Mouse (Mus musculus): ENCODE measurements at regions not wholly inside any gene's neighbourhood (a gene's known extent, or its start where the extent isn't known, plus 50 kb on each side); places are given as distances from the start of the nearest gene placed in this dataset.

DNA sequence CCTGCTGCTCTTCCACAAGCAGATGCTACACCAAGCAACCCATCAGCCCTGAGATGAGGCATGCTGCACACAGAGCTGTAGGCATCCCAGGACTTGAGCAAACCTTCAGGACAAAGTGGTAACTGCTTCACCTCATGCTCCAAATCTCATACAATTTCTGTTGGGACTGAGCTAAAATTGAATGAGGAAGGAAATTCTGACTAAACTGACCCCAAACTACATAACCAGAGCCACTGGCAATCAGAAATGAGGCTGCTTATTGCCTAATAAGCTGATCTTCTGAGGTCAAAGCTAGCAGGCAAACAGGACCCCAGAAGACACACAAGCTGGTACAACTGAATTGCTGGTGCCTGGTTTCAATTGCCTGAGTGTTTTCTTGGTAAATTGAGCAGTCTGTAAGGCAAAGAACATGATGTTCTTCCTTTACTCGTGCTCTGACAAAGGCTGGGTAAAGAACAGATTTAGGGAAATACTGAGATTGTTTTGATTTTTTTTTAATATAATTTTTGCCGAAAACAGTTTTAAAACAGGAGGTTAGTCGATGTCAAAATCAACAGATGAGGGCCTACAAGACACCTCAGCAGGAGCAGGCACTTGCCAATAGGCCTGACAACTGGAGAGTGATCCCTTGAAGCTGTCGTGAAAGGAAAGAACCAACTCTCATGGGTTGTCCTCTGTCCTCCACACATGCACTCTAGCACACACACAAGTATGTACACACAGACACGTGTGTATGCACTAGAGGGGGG, 101.3 kb upstream of the Paip1 start:
- TF ChIP-seq CTCF (IDR thresholded peaks at IDR 0.05; ENCODE audit: low read depth) (no peak), EP300 (IDR thresholded peaks at IDR 0.05; ENCODE audit: low read depth) (no peak)
